Mouse (Mus musculus) adipocyte (in vitro differentiated cells): ENCODE results near the gene Tie1.

Experiments
- DNase-seq: peaks from one replicate; pipeline ENCODE4 v3.0.0-alpha.2; 2016; ENCODE audit warnings: low spot score

Tie1 gene

DNA sequence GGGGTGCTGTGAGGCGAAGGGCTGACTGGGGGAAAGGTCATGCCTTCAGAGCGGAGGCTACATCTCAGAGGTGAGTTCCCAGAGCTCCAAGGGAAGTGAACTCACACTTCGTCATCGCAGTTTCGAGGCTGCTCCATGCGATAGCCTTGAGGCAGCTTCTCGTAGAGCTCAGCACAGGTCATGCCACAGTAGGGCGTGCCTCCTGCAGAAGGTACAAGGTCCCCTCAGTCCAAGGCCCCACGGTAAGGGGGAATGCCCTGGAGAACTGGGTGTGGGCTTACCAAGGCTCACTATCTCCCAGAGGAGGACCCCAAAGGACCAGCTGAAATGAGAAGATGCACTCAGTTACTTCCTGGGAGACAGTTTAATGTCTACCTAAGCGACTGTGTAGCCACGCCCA is 17.2 kb downstream of the Tie1 start:
- no peak for DNase-seq

DNA sequence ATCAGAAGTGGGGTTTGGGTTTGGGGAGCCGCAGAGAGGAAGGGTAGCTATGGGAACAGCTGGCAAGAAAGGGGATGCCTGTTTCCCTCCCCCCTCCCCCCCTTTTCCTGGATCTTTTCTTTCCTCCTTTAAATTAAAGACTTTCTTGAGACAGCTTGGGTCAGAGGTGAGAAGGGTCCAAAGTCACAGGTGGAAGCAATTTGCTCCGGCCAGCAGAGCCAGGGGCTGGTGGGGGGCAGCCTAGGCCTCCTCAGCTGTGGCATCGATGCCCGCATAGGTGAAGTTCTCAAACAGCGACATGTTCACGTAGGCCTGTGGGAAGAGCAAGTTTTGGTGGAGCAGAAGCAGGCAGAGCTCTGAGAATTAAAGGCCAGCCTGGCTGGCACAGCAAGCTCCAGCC is 18.6 kb downstream of the Tie1 start:
- DNase-seq: no peak

DNA sequence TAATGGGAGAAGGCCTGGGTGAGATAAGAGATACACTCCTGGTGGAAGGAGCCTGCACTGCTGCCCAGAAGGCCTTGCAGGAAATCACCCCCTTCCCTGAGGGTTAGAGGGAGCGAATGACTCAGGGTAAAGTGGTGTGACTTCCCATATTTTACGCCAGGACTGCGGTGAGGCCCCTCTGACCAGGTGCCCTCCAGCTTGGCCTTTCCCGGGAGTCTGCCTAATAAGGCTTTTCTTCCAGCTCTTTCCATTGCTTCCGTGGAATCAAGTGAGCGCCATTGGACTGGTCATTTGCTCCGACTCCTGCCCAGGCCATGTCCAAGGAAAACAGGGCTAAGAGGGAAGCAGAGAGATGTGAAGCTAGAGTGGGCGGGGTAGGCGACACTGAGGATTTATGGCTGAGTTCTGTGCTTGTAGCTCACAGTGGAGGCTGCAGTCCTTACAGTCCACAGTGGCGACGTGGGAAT is 24.1 kb downstream of the Tie1 start:
- DNase-seq: no peak

DNA sequence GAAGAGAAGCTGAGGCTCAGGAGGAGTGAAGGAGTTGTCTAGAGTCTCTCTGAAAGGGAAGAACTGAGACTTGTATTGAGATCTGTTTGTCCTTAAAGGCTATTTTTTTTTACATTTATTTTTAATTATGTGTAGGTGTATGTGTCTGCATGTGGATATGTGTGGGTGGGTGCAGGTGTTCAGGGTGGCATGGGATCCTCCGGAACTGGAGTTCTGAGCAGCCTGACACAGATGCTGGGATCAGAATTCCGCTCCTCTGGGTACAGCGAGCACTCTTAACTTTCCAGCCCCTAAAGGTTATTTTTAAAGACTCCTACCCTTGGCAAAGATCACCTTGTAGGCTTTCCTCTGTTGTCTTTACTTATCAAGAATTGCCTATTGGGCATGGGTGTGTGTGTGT is 24.9 kb downstream of the Tie1 start:
- DNase-seq: no peak

DNA sequence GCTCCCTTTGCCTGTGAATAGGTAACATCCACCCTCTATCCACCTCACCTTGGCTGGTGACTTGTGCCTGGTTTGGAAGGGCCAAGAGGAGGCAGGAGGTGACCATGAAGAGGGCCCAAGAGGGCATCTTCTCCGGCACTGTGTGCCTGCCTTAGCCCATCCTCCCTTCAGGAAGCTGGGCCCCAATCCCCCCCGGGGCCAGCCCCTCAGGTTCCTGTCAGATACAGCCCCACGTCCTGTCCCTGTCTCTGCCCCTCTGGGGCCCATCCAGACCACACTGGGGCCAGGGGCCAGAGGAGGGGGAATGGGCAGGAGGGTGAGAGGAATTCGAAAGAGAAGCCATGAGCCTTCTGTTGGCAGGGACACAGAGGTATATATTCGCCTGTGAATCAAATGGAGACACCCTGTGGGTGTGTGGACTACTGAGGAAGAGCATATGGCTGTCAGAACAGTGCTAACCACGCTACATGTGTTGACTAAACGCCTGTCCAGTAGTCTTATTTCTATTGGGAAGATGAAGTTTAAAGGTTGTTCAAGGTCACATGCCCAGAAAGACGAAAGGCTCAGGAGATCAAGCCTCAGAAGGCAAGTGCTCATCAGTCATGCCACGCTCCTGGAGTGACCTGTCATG is 32.4 kb downstream of the Tie1 start, which contains the start of gene Mpl:
Gene Mpl, minus strand, starts transcription at position 169 of the 631 bp plus-strand sequence.
- no peak for DNase-seq

GRCm38 (mm10) chr4:118446415-118447153 is 43.3 kb downstream of the Tie1 start:
- peak; percentile 31 for DNase-seq

GRCm38 (mm10) chr4:118445781-118446414 is 44.0 kb downstream of the Tie1 start:
- no peak for DNase-seq

GRCm38 (mm10) chr4:118445088-118445487 is 44.8 kb downstream of the Tie1 start:
- DNase-seq: no peak

DNA sequence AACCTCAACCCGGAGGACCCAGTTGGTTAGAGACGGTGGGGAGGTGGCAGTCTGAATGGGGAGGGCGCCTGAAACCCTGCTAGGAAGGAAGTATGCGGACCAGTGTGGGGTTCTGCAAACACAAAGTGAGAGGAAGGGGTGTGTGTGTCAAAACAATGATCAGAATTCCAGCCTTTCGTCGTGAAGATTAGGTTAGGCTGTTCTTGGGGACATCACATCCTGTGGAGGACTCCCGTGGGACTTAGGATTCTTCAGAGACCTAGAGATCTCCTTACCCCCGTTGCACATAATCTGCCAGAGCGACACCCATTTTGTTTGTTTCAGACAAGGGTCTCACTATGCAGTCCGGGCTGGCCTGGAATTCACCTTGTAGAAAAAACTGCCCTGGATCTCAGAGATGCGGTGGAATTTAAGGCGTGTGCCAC is 52.0 kb downstream of the Tie1 start:
- DNase-seq: no peak

DNA sequence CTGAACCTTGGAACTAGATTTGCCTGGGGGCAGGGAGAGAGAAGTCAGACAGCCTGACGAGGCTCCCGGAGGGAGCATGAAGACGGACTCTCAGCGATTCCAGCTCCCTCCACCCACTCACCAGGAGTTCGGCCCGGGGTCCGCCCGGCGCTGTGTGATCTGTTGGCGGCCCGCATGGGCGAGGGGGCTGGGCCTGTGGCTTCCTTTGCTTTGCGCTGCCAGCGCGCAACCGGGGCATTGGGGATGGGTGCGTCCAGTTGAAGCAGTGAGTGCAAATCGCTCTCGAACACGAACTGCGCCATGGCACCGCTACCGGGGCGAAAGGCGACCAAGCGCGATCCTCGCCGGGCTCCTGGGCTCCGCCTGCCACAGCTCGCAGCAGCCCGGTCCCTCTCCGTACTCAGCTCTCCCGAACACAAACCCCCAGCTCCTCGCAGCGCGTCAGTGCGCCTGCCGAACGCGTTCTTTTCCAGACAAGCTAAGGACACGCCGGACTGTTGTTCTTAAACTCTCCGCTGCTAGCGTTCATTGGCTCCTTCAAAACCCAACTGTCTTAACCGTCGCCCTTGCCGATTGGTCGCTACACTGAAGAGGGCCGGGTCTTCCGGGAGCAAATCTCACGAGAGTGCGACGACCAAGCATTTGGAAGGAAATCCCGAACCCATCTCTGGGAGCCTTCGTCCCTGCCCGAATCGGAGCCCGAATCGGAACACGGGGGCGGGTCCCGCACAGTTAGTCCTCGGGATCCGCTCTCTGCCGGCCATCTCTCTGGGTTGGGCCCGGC is 52.8 kb downstream of the Tie1 start, which contains the start of gene Cdc20:
Gene Cdc20, minus strand, starts transcription at position 533 of the 784 bp plus-strand sequence.
- peak; percentile 96 for DNase-seq

DNA sequence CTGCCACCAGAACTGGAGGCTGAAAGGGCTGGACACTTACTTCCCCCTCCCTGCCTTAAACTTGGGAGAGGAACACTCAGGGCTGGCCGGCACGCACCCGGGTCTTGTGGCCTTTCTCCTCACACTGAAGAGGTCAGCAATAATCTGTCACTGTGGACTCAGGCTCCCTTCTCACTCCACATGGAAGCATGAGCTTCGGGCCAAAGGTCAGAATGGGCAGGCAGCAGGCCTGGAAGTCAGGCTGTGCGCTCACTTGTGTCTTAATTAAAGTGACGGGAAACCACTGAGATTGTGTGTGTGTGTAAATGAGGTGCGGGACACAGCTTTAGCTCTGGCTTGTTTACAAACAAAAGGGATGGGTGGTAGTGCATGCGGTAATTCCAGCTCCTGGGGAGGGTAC is 57.5 kb downstream of the Tie1 start:
- no peak for DNase-seq

GRCm38 (mm10) chr4:118429215-118429895 is 60.5 kb downstream of the Tie1 start:
- no peak for DNase-seq

GRCm38 (mm10) chr4:118428531-118429214 is 61.2 kb downstream of the Tie1 start:
- no peak for DNase-seq

DNA sequence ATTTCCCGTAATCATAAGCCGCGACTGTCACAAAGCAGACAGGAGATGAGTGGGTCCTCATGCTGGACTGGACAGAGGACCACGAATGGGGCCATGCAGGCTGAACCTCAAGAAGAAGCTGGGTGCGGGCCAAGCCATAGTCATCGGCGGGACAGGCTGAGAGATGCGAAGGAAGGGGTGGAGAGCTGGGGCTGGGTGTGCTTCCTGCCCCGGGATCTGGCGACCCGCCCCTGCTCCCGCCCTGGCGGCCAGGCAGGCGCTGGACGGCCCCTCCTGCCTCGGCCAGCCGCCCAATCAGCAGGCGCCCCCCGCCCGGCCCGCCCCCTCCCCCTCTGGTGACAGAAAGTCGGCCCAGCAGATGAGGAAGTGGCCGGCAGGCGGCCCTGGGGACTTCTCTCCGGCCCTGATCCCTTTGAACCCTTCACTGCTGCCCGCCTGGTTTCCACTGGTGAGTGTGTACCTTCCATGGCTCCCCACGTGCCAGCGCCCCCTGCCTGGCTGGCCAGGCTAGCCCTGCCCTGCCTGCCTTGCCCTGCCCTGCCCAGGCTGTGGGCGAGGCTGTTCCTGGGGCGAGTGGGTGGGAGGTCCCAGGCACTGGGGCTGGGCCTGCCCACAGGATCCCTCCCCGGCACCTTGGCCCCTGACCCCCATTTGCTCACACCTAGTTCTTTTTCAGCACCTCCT is 62.0 kb downstream of the Tie1 start, which contains the start of gene Elovl1:
Gene Elovl1, plus strand, starts transcription at position 326 of the 684 bp plus-strand sequence.
- DNase-seq: peak; percentile 89

GRCm38 (mm10) chr4:118427415-118427767 is 62.5 kb downstream of the Tie1 start:
- DNase-seq: no peak

- no peak for DNase-seq
These were observed 64.5 kb downstream of the Tie1 start for GRCm38 (mm10) chr4:118425374-118425773.

GRCm38 (mm10) chr4:118424541-118425160 is 65.2 kb downstream of the Tie1 start:
- DNase-seq: no peak

- no peak for DNase-seq
These were observed 68.5 kb downstream of the Tie1 start for GRCm38 (mm10) chr4:118421384-118421783.
